Mouse (Mus musculus) CH12.LX (cell line): ENCODE results near the gene Fbxl18.

Experiments
- CTCF ChIP-seq, 2 experiments: IDR thresholded peaks in 1 of 2; conservative IDR thresholded peaks in 1 of 2; 2 replicates each; pipeline ENCODE4 v1.5.1; 2011 to 2012; ENCODE audit warnings: low read depth in 2 of 2, low read length in 2 of 2, improper control_type of control experiment in 1 of 2, inconsistent platforms in 1 of 2, mild to moderate bottlenecking in 1 of 2, moderate library complexity in 1 of 2
- EP300 ChIP-seq: IDR thresholded peaks from 2 replicates; pipeline ENCODE4 v1.6.1; 2011; ENCODE audit warnings: low read length, improper control_type of control experiment
- POLR2A ChIP-seq: IDR thresholded peaks from 2 replicates; pipeline ENCODE4 v1.6.1; 2011; ENCODE audit warnings: low read depth, mild to moderate bottlenecking, improper control_type of control experiment, low read length
- UBTF ChIP-seq: IDR thresholded peaks from 2 replicates; pipeline ENCODE4 v1.6.1; 2012; ENCODE audit warnings: low read depth, mild to moderate bottlenecking, inconsistent platforms, low read length, improper control_type of control experiment, moderate library complexity
- ZKSCAN1 ChIP-seq: IDR thresholded peaks from 2 replicates; pipeline ENCODE4 v1.6.1; 2012; ENCODE audit warnings: low read depth, inconsistent platforms, low read length, improper control_type of control experiment, borderline replicate concordance

DNA sequence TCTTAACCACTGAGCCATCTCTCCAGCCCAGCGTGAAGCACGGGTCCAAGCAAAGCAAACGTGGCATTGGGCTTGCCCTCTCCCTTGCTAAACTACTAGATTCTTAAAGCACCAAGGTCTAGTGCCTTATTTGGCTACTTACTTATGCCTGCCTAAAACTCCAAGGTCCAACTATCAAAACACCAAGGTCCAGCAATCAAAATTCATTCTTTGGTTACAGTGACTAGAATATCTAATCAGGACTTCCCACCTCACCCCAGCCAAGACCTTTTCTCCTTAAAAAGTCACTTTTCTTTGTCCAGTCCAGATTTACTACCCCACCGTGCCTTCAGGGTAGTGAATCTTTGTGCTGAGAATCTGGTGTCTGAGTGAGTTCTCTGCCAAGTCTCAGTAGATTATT, 3.1 kb upstream of the Fbxl18 start:
- no peak for TF ChIP-seq EP300
- TF ChIP-seq UBTF: no peak
- TF ChIP-seq ZKSCAN1: no peak
- no peak for TF ChIP-seq POLR2A
- TF ChIP-seq CTCF (conservative IDR thresholded peaks at IDR 0.05 in 1 of 2, IDR thresholded peaks at IDR 0.05 in 1 of 2; ENCODE audit: low read depth in 2 of 2, low read length in 2 of 2): no peak
